Mouse (Mus musculus): ENCODE data around the gene Gm10061.

DNA sequence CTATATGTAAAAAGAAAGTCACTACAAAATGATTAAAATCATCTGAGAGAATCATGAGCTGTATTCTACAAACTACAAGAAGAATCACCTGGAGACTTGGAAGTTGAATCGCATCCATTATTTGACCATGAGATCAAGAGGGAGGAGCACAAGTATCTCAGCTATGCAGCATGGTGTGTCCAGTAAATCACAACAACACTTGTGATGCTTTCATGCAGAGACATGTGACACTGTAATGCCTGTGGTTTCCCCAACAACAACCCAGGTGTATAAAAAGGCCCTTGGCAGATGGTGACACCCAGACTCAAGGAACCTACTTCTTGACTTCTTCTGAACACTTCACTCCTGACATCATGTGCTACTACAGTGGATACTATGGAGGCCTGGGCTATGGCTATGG is at the start of gene Gm10061:
- TF ChIP-seq CTCF (IDR thresholded peaks at IDR 0.05; ENCODE audit: borderline replicate concordance, insufficient read depth, low read depth, low read length) (no peak), POLR2A (IDR thresholded peaks at IDR 0.05; ENCODE audit: borderline replicate concordance, insufficient read depth, low read length) (no peak)
